Mouse (Mus musculus) midbrain, embryonic 11.5 days (tissue): ENCODE measurements around the gene Dnajc22. TPM values are rescaled to one million over a fixed set of nuclear protein-coding genes. Genes with fewer than 3 reads are reported as not detected.
"Not testable (repeated sequence)": the region's sequence is repeated elsewhere in the genome, so short reads cannot be mapped to it uniquely, and the experiment has no call there.

Source experiments
- ATAC-seq: fragments of 200-750 bp; cut with Nextera tagmentation; 2 replicates; pipeline ENCODE4 v1.8.0; 2017; ENCODE audit warnings: moderate TSS enrichment, moderate library complexity; ENCODE audit not compliant: low FRiP score
- DNase-seq: peaks from one replicate; pipeline ENCODE4 v3.0.0; 2015; ENCODE audit warnings: low spot score; ENCODE audit errors: missing footprints
- H3K27ac ChIP-seq: fragments of 300-500 bp; sonication (generic); 2 replicates; pipeline ENCODE4 v1.5.1; 2014; ENCODE audit warnings: low read depth, low read length
- H3K27me3 ChIP-seq: fragments of 300-500 bp; sonication (generic); 2 replicates; pipeline ENCODE4 v1.6.1; 2014; ENCODE audit warnings: mild to moderate bottlenecking, low read length, moderate library complexity, mixed read lengths; ENCODE audit not compliant: control insufficient read depth, insufficient read depth
- H3K36me3 ChIP-seq: fragments of 300-500 bp; sonication (generic); 2 replicates; pipeline ENCODE4 v1.6.1; 2014; ENCODE audit warnings: mild to moderate bottlenecking, low read length, moderate library complexity, mixed read lengths; ENCODE audit not compliant: control insufficient read depth, insufficient read depth
- H3K4me1 ChIP-seq: fragments of 300-500 bp; sonication (generic); 2 replicates; pipeline ENCODE4 v1.6.1; 2014; ENCODE audit warnings: low read length; ENCODE audit not compliant: control insufficient read depth, insufficient read depth
- H3K4me2 ChIP-seq: fragments of 300-500 bp; sonication (generic); 2 replicates; pipeline ENCODE4 v1.6.1; 2014; ENCODE audit warnings: mild to moderate bottlenecking, moderate library complexity
- H3K4me3 ChIP-seq: fragments of 300-500 bp; sonication (generic); 2 replicates; pipeline ENCODE4 v1.5.1; 2014; ENCODE audit warnings: low read depth, low read length
- H3K9ac ChIP-seq: fragments of 300-500 bp; sonication (generic); 2 replicates; pipeline ENCODE4 v1.6.1; 2014; ENCODE audit warnings: low read length
- H3K9me3 ChIP-seq: fragments of 300-500 bp; sonication (generic); 2 replicates; pipeline ENCODE4 v1.6.1; 2016; ENCODE audit warnings: low read length; ENCODE audit not compliant: control insufficient read depth
- WGBS: fragments of 180-500 bp; shearing (Covaris S2); extraction: QIAGEN DNeasy Blood & Tissue Kit; methylation state at CpG from one replicate; pipeline ENCODE4 v1.1.7; 2014; 5-methylcytosine and 5-hydroxymethylcytosine counted together
- polyA plus RNA-seq: library from polyadenylated mRNA; unstranded; fragments of >200 nt; fragmentation: Nextera tagmentation; extraction: Ambion mirVana; gene quantifications from 2 replicates; pipeline ENCODE4 v1.2.1, GENCODE M21; 2014

Gene Dnajc22
- polyA plus RNA-seq, 1 experiment from 2014 or later: 0.46 TPM

- ATAC-seq: no peak
- Histone ChIP-seq H3K4me2 (no peak overlapping the region), H3K4me3 (no peak overlapping the region), H3K9ac (no peak overlapping the region), H3K36me3 (no peaks in the 10 kb centered on the region), H3K27ac (no peak overlapping the region), H3K9me3 (no peaks in the 10 kb centered on the region), H3K27me3 (no peaks in the 10 kb centered on the region), H3K4me1 (peaks cover 13% of the 10 kb centered on the region)
- no peak for DNase-seq
- WGBS: 96% methylated on average over 1 of the region's 1 CpGs
These were observed 21.0 kb upstream of the Dnajc22 start for GRCm38 (mm10) chr15:99071988-99072387.

GRCm38 (mm10) chr15:99074019-99074599, 18.9 kb upstream of the Dnajc22 start, which contains the start of gene Troap:
TSS of gene Troap (plus strand) at chr15:99074575.
- H3K36me3 ChIP-seq: peaks cover 8% of the 10 kb centered on the region
- peak within 1 kb of the TSS; percentile 67 for H3K4me3 ChIP-seq
- no peaks in the 10 kb centered on the region for H3K9me3 ChIP-seq
- 26% methylated on average over 9 of the region's 9 CpGs for WGBS
- DNase-seq (no peak), ATAC-seq (peak; percentile 62)
- H3K27ac ChIP-seq: peak within 1 kb of the TSS; percentile 92
- H3K4me2 ChIP-seq: peak within 1 kb of the TSS; percentile 72
- peaks cover 13% of the 10 kb centered on the region for H3K4me1 ChIP-seq
- H3K27me3 ChIP-seq: no peaks in the 10 kb centered on the region
- H3K9ac ChIP-seq: peak within 1 kb of the TSS; percentile 88

GRCm38 (mm10) chr15:99074600-99075333, 18.2 kb upstream of the Dnajc22 start:
- DNase-seq (peak; percentile 99), ATAC-seq (peak; percentile 98)
- under 1% methylated on average over 44 of the region's 44 CpGs for WGBS
- no peaks in the 10 kb centered on the region for H3K27me3 ChIP-seq
- peak overlapping the region; percentile 88 for H3K9ac ChIP-seq
- H3K4me3 ChIP-seq: peak overlapping the region; percentile 67
- peak overlapping the region; percentile 92 for H3K27ac ChIP-seq
- H3K4me1 ChIP-seq: peaks cover 13% of the 10 kb centered on the region
- H3K36me3 ChIP-seq: peaks cover 8% of the 10 kb centered on the region
- H3K4me2 ChIP-seq: peak overlapping the region; percentile 72
- no peaks in the 10 kb centered on the region for H3K9me3 ChIP-seq

- H3K27ac ChIP-seq, H3K36me3 ChIP-seq, H3K9me3 ChIP-seq, ATAC-seq, H3K27me3 ChIP-seq, DNase-seq: not testable (repeated sequence)
- Histone ChIP-seq H3K9ac (peak overlapping the region; percentile 88), H3K4me1 (peaks cover 13% of the 10 kb centered on the region), H3K4me2 (peak overlapping the region; percentile 72), H3K4me3 (peak overlapping the region; percentile 67; the same call in 1 of the 2 replicates)
- 98% methylated on average over 3 of the region's 3 CpGs for WGBS
These were observed 17.0 kb upstream of the Dnajc22 start for GRCm38 (mm10) chr15:99076011-99076410.

GRCm38 (mm10) chr15:99078181-99078910, 14.6 kb upstream of the Dnajc22 start:
- H3K9me3 ChIP-seq: no peaks in the 10 kb centered on the region
- H3K27me3 ChIP-seq: no peaks in the 10 kb centered on the region
- no peak overlapping the region for H3K9ac ChIP-seq
- no peak for ATAC-seq
- 84% methylated on average over 15 of the region's 15 CpGs for WGBS
- peaks cover 13% of the 10 kb centered on the region for H3K4me1 ChIP-seq
- DNase-seq: no peak
- no peak overlapping the region for H3K4me3 ChIP-seq
- no peak overlapping the region for H3K27ac ChIP-seq
- no peak overlapping the region for H3K4me2 ChIP-seq
- peaks cover 16% of the 10 kb centered on the region for H3K36me3 ChIP-seq

GRCm38 (mm10) chr15:99079804-99080203, 13.2 kb upstream of the Dnajc22 start:
- ATAC-seq (no peak), DNase-seq (no peak)
- no peak overlapping the region for H3K9ac ChIP-seq
- WGBS: 80% methylated on average over 3 of the region's 3 CpGs
- H3K27ac ChIP-seq: no peak overlapping the region
- H3K36me3 ChIP-seq: peaks cover 16% of the 10 kb centered on the region
- H3K27me3 ChIP-seq: peaks cover 5% of the 10 kb centered on the region
- no peaks in the 10 kb centered on the region for H3K9me3 ChIP-seq
- H3K4me1 ChIP-seq: peaks cover 8% of the 10 kb centered on the region
- no peak overlapping the region for H3K4me2 ChIP-seq
- no peak overlapping the region for H3K4me3 ChIP-seq

- Histone ChIP-seq H3K27ac (no peak overlapping the region), H3K9me3 (no peaks in the 10 kb centered on the region), H3K9ac (no peak overlapping the region), H3K4me2 (no peak overlapping the region), H3K4me3 (no peak overlapping the region), H3K36me3 (peaks cover 16% of the 10 kb centered on the region), H3K27me3 (peaks cover 26% of the 10 kb centered on the region), H3K4me1 (no peaks in the 10 kb centered on the region)
- no peak for ATAC-seq
- WGBS: 92% methylated on average over 12 of the region's 12 CpGs
- DNase-seq: no peak
These were observed 10.6 kb upstream of the Dnajc22 start for GRCm38 (mm10) chr15:99082322-99082721.

GRCm38 (mm10) chr15:99082840-99083239, 10.1 kb upstream of the Dnajc22 start:
- WGBS: 89% methylated on average over 16 of the region's 16 CpGs
- Histone ChIP-seq H3K36me3 (peaks cover 16% of the 10 kb centered on the region), H3K27me3 (peaks cover 31% of the 10 kb centered on the region), H3K9me3 (no peaks in the 10 kb centered on the region), H3K4me3 (no peak overlapping the region), H3K9ac (no peak overlapping the region), H3K27ac (no peak overlapping the region), H3K4me1 (no peaks in the 10 kb centered on the region), H3K4me2 (no peak overlapping the region)
- DNase-seq (no peak), ATAC-seq (no peak)

GRCm38 (mm10) chr15:99083258-99083657, 9.7 kb upstream of the Dnajc22 start:
- peaks cover 36% of the 10 kb centered on the region for H3K27me3 ChIP-seq
- H3K4me3 ChIP-seq: no peak overlapping the region
- no peaks in the 10 kb centered on the region for H3K9me3 ChIP-seq
- no peak overlapping the region for H3K4me2 ChIP-seq
- no peaks in the 10 kb centered on the region for H3K4me1 ChIP-seq
- H3K36me3 ChIP-seq: peaks cover 12% of the 10 kb centered on the region
- 70% methylated on average over 9 of the region's 9 CpGs for WGBS
- ATAC-seq (no peak), DNase-seq (peak; percentile 93)
- H3K9ac ChIP-seq: no peak overlapping the region
- no peak overlapping the region for H3K27ac ChIP-seq
